Mouse (Mus musculus): ENCODE data around the gene Hmgcll1. TPM values are rescaled to one million over a fixed set of nuclear protein-coding genes. Genes with fewer than 3 reads are reported as not detected.

Hmgcll1 gene
- polyA plus RNA-seq, 1 experiment = not detected

- no peak for TF ChIP-seq GATA1 (IDR thresholded peaks at IDR 0.05; ENCODE audit: low read length)
Observed at GRCm38 (mm10) chr9:76145593-76145992, 130.9 kb downstream of the Hmgcll1 start.

DNA sequence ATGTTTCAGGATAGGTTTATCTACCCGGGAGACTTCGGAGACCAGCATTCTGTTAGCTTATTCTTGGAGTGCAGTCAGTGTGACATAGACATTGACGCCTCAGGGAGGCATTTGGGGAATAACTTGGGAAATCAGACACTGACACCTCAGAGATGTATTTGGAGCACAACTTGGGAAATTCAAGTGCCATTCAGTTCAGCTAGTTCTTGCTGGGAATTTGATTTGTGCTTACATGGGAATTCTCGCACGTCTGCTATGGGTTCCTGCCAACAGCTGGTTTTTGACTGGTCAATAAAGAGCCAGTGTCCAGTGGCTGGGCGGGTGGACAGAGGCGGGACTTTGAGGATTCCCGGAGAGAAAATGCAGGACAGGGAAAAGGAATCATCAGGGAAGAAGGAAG lies 147.8 kb downstream of the Hmgcll1 start:
- no peak for TF ChIP-seq GATA1 (IDR thresholded peaks at IDR 0.05; ENCODE audit: low read length)

DNA sequence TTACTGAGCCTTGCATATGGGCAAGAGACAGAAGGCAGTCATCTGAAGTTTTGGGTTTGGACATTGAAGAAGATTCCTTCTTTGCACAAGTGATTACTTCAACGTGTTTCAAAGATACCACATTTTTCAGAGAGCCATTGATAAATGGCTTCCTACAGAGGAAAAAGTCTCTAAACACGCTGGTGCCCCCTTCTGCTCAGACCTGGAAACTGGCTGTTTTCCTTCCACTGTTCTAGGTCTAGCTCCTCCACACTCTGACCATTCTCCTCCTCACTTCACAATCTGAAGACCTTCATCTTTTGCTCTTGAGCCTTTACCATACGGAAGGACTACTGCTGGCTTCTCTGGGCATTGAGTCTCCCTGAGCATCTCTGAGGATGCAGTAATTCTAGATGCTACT lies 153.7 kb downstream of the Hmgcll1 start:
- no peak for TF ChIP-seq GATA1 (IDR thresholded peaks at IDR 0.05; ENCODE audit: low read length)

GRCm38 (mm10) chr9:76172686-76173295 lies 158.1 kb downstream of the Hmgcll1 start:
- TF ChIP-seq GATA1 (IDR thresholded peaks at IDR 0.05; ENCODE audit: low read length) = no peak

DNA sequence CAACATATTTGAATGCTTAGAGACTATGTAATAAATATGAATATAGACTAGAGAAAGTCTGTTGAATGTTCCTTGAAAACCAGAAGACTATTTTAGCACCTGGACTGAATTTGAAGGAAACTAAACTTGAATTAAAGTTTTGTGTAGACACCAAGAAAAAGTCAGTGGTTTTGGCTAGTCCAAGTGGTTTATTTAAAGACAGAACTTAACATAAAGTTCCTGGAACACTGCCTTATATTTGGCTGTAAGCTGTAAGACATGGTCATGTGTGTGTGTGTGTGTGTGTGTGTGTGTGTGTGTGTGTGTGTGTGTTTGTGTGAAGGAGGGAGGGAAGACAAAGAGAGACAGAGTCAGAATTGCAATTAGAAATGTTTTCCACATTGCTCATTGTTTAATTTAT lies 164.6 kb downstream of the Hmgcll1 start:
- TF ChIP-seq GATA1 (IDR thresholded peaks at IDR 0.05; ENCODE audit: low read length) = no peak

Other genes starting within 250 kb of the Hmgcll1 start
- not detected in 2 replicates for gene Bmp5, start 239.5 kb upstream of the Hmgcll1 start, polyA plus RNA-seq (2012)
- gene Gfral, start 198.8 kb downstream of the Hmgcll1 start, polyA plus RNA-seq (2012) = not detected in 2 replicates